Mouse (Mus musculus) ES-Bruce4 (cell line): ENCODE data around the gene Dpf2.

Source experiments
- CTCF ChIP-seq: IDR thresholded peaks from one replicate; pipeline ENCODE4 v1.8.1; 2011; ENCODE audit warnings: low read depth, low read length
- POLR2A ChIP-seq: IDR thresholded peaks from one replicate; pipeline ENCODE4 v1.8.1; 2011; ENCODE audit warnings: low read length; ENCODE audit not compliant: insufficient read depth

DNA sequence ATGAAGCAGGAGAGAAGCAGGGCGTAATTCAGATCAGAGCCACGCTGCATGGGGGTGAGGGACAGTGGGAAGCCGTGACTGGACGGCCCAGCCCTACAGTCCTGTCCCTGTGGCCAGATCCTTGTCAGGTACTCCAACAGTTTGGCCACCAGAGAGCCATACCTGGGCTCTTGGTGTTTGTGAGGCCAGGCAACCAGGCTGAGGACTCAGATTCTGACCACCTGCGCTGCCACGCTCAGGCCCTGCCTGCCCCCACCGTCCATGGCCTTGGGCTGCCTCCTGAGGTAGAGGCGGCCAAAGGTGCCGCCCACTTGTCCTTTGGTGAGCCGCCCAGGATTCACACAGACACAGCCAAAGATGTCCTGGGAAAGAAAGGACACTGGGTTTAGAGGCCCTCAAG is 27.8 kb upstream of the Dpf2 start:
- TF ChIP-seq CTCF, result no peak
- no peak for TF ChIP-seq POLR2A
